Mouse (Mus musculus): ENCODE measurements around the gene Bcl2.

- TF ChIP-seq HCFC1 (IDR thresholded peaks at IDR 0.05; ENCODE audit: borderline replicate concordance, insufficient read depth, low read length), result no peak
- no peak for TF ChIP-seq ZNF384 (IDR thresholded peaks at IDR 0.05; ENCODE audit: low read depth, low read length)
- TF ChIP-seq ZC3H11A (IDR thresholded peaks at IDR 0.05; ENCODE audit: borderline replicate concordance, low read depth, low read length), result no peak
Measured at GRCm38 (mm10) chr1:106690887-106691286, 23.2 kb downstream of the Bcl2 start.
